Mouse (Mus musculus) cerebellum, adult 2 months (tissue): Measurements from ENCODE around the gene Pqlc2.

Experiments
- CTCF ChIP-seq: fragments of 200-500 bp; IDR thresholded peaks from 2 replicates; pipeline ENCODE4 v1.5.1; 2011; ENCODE audit warnings: low read depth, mild to moderate bottlenecking, control low read depth, low read length, moderate library complexity, borderline replicate concordance; ENCODE audit not compliant: insufficient read depth
- POLR2A ChIP-seq: fragments of 200-500 bp; IDR thresholded peaks from 2 replicates; pipeline ENCODE4 v1.6.1; 2011; ENCODE audit warnings: low read length, control low read depth, borderline replicate concordance; ENCODE audit not compliant: insufficient read depth

DNA sequence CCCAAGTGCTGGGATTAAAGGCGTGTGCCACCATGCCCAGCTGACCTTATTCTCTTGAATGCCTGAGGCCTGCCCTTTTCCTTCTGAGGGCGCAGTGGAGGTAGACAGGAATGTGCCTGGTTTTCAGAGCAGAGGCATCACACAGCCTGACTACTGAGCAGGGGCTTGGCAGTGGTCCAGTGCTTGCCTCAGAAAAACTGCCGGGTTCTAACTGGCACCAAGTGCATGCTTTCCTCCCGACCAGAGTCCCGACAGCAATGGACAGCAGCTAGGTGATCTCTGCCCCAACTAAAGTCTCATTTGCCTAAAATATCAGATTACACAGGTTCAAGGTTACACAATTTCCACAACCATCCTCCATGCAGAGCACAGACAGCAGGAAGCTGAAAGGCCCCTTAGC is 33.2 kb upstream of the Pqlc2 start:
- TF ChIP-seq CTCF (no peak), POLR2A (no peak)
